ENCODE assay signal across 28 mouse cellular contexts in the genomic region with DNA sequence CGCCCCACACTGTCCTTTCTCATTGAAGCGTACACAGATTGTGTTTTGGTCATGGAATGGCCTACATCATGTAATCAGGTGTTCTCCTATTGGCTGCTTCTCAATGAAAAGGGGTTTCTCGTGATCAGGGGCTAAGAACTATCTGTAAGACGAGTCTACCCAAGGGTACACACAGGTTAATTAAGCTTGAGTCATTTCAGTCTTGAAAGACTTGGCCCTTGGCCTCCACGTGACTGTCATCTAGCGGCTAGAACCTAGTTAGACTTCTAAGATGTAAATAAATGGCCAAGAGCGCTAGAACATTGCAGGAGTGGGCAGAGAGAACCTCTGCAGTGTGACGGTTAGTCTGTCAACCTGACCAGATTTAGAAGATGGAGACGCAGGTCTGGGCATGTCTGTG. TPM values are rescaled to one million over a fixed set of nuclear protein-coding genes. Genes with fewer than 3 reads are reported as not detected.
DNase-seq lines count a peak whose midpoint lies in the region; ATAC-seq and TF ChIP-seq lines count a peak whose summit lies in the region.
"Had no signal": no experiment of that assay in that cellular context is flagged by ENCODE, and none has a peak within 500 bp of the region (broad histone marks: within the 10 kb centered on the region; RNA-seq: fewer than 3 reads in every experiment).

No protein-coding gene starts in this region.

- TF ChIP-seq RAD21 in CH12.LX (IDR thresholded peaks at IDR 0.05; ENCODE audit: low read depth, low read length): no peak

- H3K9me3 ChIP-seq in intestine, postnatal 0 days (ENCODE audit: control insufficient read depth): no peaks in the 10 kb centered on the region
- no peaks in the 10 kb centered on the region for H3K9me3 ChIP-seq in intestine, embryonic 15.5 days
- no peaks in the 10 kb centered on the region for H3K9me3 ChIP-seq in kidney, embryonic 15.5 days (replicated peaks)
- no peaks in the 10 kb centered on the region for H3K9me3 ChIP-seq in CH12.LX (replicated peaks; ENCODE audit: low read length)
- H3K9me3 ChIP-seq: forebrain, embryonic 10.5 days; heart, embryonic 10.5 days; hindbrain, embryonic 12.5 days; hindbrain, embryonic 15.5 days had no signal

- no peak overlapping the region for H3K4me2 ChIP-seq in intestine, postnatal 0 days (replicated peaks; ENCODE audit: low read depth)
- no peak overlapping the region for H3K4me2 ChIP-seq in intestine, embryonic 15.5 days (replicated peaks)
- no peak overlapping the region for H3K4me2 ChIP-seq in kidney, embryonic 15.5 days
- no peak overlapping the region for H3K4me2 ChIP-seq in CH12.LX (ENCODE audit: insufficient read depth, low read depth, poor library complexity, severe bottlenecking)
- H3K4me2 ChIP-seq: hindbrain, embryonic 12.5 days; hindbrain, embryonic 15.5 days had no signal

- no peaks in the 10 kb centered on the region for H3K36me3 ChIP-seq in intestine, postnatal 0 days (ENCODE audit: control insufficient read depth, insufficient read depth)
- no peaks in the 10 kb centered on the region for H3K36me3 ChIP-seq in intestine, embryonic 15.5 days
- no peaks in the 10 kb centered on the region for H3K36me3 ChIP-seq in kidney, adult 2 months (ENCODE audit: control insufficient read depth, insufficient read depth, low read length)
- no peaks in the 10 kb centered on the region for H3K36me3 ChIP-seq in kidney, embryonic 15.5 days
- peaks cover 0 to 17% of the 10 kb centered on the region in 2 experiments for H3K36me3 ChIP-seq in CH12.LX (replicated peaks in 1 of 2; ENCODE audit: control insufficient read depth in 1 of 2, insufficient read depth in 1 of 2, low read length in 1 of 2)
- H3K36me3 ChIP-seq: hindbrain, embryonic 12.5 days; hindbrain, embryonic 15.5 days had no signal

- DNase-seq in kidney, adult 2 months: peak; percentile 60
- no peak for DNase-seq in CH12.LX (ENCODE audit: extremely low read depth)
- DNase-seq in kidney, postnatal 25 days: peak; percentile 47 to 80
- no peak for DNase-seq in ovary, adult 18-20 months (ENCODE audit: low spot score)
- no peak for DNase-seq in cerebellum, adult 18-20 months
- DNase-seq: adrenal gland, adult 8-10 months; adrenal gland, postnatal 25 days; B cell, adult 2 months; cerebellum, adult 11-12 months; cerebellum, adult 9-10 months; cerebellum, postnatal 14 days; forebrain, postnatal 0 days; gastrocnemius, postnatal 36 days; heart, adult 2 months had no signal

- no peaks in the 10 kb centered on the region for H3K27me3 ChIP-seq in intestine, postnatal 0 days (replicated peaks; ENCODE audit: control insufficient read depth, insufficient read depth, low read length)
- no peaks in the 10 kb centered on the region for H3K27me3 ChIP-seq in intestine, embryonic 15.5 days (replicated peaks)
- no peaks in the 10 kb centered on the region for H3K27me3 ChIP-seq in kidney, adult 2 months (replicated peaks; ENCODE audit: control insufficient read depth, insufficient read depth, low read length)
- H3K27me3 ChIP-seq in kidney, embryonic 15.5 days: no peaks in the 10 kb centered on the region
- no peaks in the 10 kb centered on the region for H3K27me3 ChIP-seq in CH12.LX (replicated peaks)
- H3K27me3 ChIP-seq: hindbrain, embryonic 12.5 days; hindbrain, embryonic 15.5 days had no signal

- no peak for ATAC-seq in intestine, postnatal 0 days
- no peak for ATAC-seq in intestine, embryonic 15.5 days
- ATAC-seq in kidney, embryonic 15.5 days (replicated peaks; ENCODE audit: low FRiP score): no peak
- ATAC-seq: activated CD4-positive, CD25-positive, alpha-beta regulatory T cell, adult 4 months; forebrain, embryonic 14.5 days; forebrain, postnatal 0 days had no signal

- TF ChIP-seq EP300 in CH12.LX (IDR thresholded peaks at IDR 0.05; ENCODE audit: low read length): no peak

- 72% methylated on average over 9 of the region's 9 CpGs for WGBS in intestine, postnatal 0 days
- 83% methylated on average over 9 of the region's 9 CpGs for WGBS in intestine, embryonic 15.5 days
- 74% methylated on average over 9 of the region's 9 CpGs for WGBS in kidney, adult 2 months
- 79% methylated on average over 9 of the region's 9 CpGs for WGBS in kidney, embryonic 15.5 days

- H3K4me3 ChIP-seq in intestine, postnatal 0 days (ENCODE audit: low read depth, low read length): no peak overlapping the region
- no peak overlapping the region for H3K4me3 ChIP-seq in intestine, embryonic 15.5 days (replicated peaks)
- H3K4me3 ChIP-seq in kidney, adult 2 months (ENCODE audit: insufficient read depth, low read depth, low read length): no peak overlapping the region
- H3K4me3 ChIP-seq in kidney, embryonic 15.5 days (replicated peaks): no peak overlapping the region
- no peak overlapping the region for H3K4me3 ChIP-seq in CH12.LX (replicated peaks in 1 of 3; ENCODE audit: low read depth in 2 of 3, low read length in 2 of 3, poor library complexity in 1 of 3)
- H3K4me3 ChIP-seq: forebrain, embryonic 10.5 days; heart, adult 2 months; heart, embryonic 10.5 days; hindbrain, embryonic 12.5 days; hindbrain, embryonic 15.5 days had no signal

- dilution Hi-C loops in CH12.LX (cut with MboI; ENCODE audit: extremely low pct_ligation_motif_present, extremely low pct_unique_long_range_greater_than_20kb, low sequenced_read_pairs): no loop called here

- H3K79me2 ChIP-seq in CH12.LX (replicated peaks; ENCODE audit: control insufficient read depth, extremely low read depth, insufficient read depth, poor library complexity, severe bottlenecking): no peaks in the 10 kb centered on the region

- in situ Hi-C loops in CH12.LX (cut with MboI; ENCODE audit: low pct_ligation_motif_present, low pct_unique_long_range_greater_than_20kb, low sequenced_read_pairs): no loop called here

- H3K9ac ChIP-seq in intestine, postnatal 0 days (ENCODE audit: low read depth, low read length): no peak overlapping the region
- no peak overlapping the region for H3K9ac ChIP-seq in intestine, embryonic 15.5 days
- H3K9ac ChIP-seq in kidney, embryonic 15.5 days: no peak overlapping the region
- H3K9ac ChIP-seq in CH12.LX (ENCODE audit: insufficient read depth, low read depth): no peak overlapping the region
- H3K9ac ChIP-seq: forebrain, postnatal 0 days; hindbrain, embryonic 12.5 days; hindbrain, embryonic 15.5 days had no signal

- H3K27ac ChIP-seq in intestine, postnatal 0 days (ENCODE audit: low read depth, low read length): peak overlapping the region; percentile 58
- no peak overlapping the region for H3K27ac ChIP-seq in intestine, embryonic 15.5 days
- peak overlapping the region; percentile 28; the same call in 1 of the 2 replicates for H3K27ac ChIP-seq in kidney, adult 2 months (ENCODE audit: insufficient read depth, low read depth, low read length)
- H3K27ac ChIP-seq in kidney, embryonic 15.5 days: no peak overlapping the region
- H3K27ac ChIP-seq in CH12.LX (ENCODE audit: insufficient read depth, low read depth): no peak overlapping the region
- H3K27ac ChIP-seq: forebrain, embryonic 10.5 days; heart, adult 2 months; heart, embryonic 10.5 days; hindbrain, embryonic 12.5 days; hindbrain, embryonic 15.5 days had no signal

- TF ChIP-seq POLR2A in kidney, adult 2 months (IDR thresholded peaks at IDR 0.05; ENCODE audit: low read depth, low read length): no peak
- no peak for TF ChIP-seq POLR2A in CH12.LX (IDR thresholded peaks at IDR 0.05; ENCODE audit: low read depth, low read length)

- peak; percentile 11; the same call in 1 of the 2 replicates for TF ChIP-seq CTCF in intestine, postnatal 0 days (IDR thresholded peaks at IDR 0.05; ENCODE audit: low read depth)
- TF ChIP-seq CTCF in kidney, adult 2 months (conservative IDR thresholded peaks at IDR 0.05; ENCODE audit: insufficient read depth, insufficient read length, low read depth, low read length): no peak
- 0 out of 4 replicates have a peak, but pooled peaks of 1 of the 2 experiments have one; percentile 3 for TF ChIP-seq CTCF in CH12.LX (conservative IDR thresholded peaks at IDR 0.05 in 1 of 2, IDR thresholded peaks at IDR 0.05 in 1 of 2; ENCODE audit: low read depth in 2 of 2, low read length in 2 of 2)

- peaks cover 12% of the 10 kb centered on the region for H3K4me1 ChIP-seq in intestine, postnatal 0 days (replicated peaks; ENCODE audit: control insufficient read depth, insufficient read depth, low read length)
- H3K4me1 ChIP-seq in intestine, embryonic 15.5 days (replicated peaks): peaks cover 21% of the 10 kb centered on the region
- H3K4me1 ChIP-seq in kidney, adult 2 months (ENCODE audit: control insufficient read depth, insufficient read depth, low read length): peaks cover 13% of the 10 kb centered on the region
- peaks cover 35% of the 10 kb centered on the region for H3K4me1 ChIP-seq in kidney, embryonic 15.5 days
- H3K4me1 ChIP-seq in CH12.LX (ENCODE audit: control insufficient read depth in 1 of 2, insufficient read depth in 2 of 2): peaks cover 0 to 32% of the 10 kb centered on the region in 2 experiments; a peak in 3 of 4 replicates

RNA-seq across cellular contexts. Expression of a gene that starts 8.5 kb away (rescaled TPM):
- 2.6 TPM in 2 replicates for polyA plus RNA-seq in intestine, postnatal 0 days (2015; fragmentation: Nextera tagmentation; extraction: Ambion mirVana)
- 3.8 and 4.1 TPM in 2 replicates for polyA plus RNA-seq in intestine, embryonic 15.5 days (2015; fragmentation: Nextera tagmentation; extraction: Ambion mirVana)
- polyA plus RNA-seq in kidney, adult 2 months (2012; rRNA removed): 2.0 and 6.0 TPM in 2 replicates
- 4.2 and 6.9 TPM in 2 replicates for polyA plus RNA-seq in kidney, embryonic 15.5 days (2015; fragmentation: Nextera tagmentation; extraction: Ambion mirVana)
- total RNA-seq in CH12.LX (2012; rRNA removed) (0.13 TPM in 1 of 2 replicates, not detected in the other), CH12.LX (2014; rRNA removed) (0.21 TPM in 1 of 2 replicates, not detected in the other)
- polyA plus RNA-seq in CH12.LX (2012; ENCODE audit: insufficient read length, low read depth): 0.23 and 0.70 TPM in 2 replicates
- total RNA-seq: granulocyte monocyte progenitor cell, adult 5-6 weeks; hematopoietic stem cell, adult 5-6 weeks had no signal

RNA-seq across cellular contexts. Expression of a gene that starts 14.4 kb away (rescaled TPM):
- polyA plus RNA-seq in intestine, postnatal 0 days (2015; fragmentation: Nextera tagmentation; extraction: Ambion mirVana): 52.1 and 53.9 TPM in 2 replicates
- polyA plus RNA-seq in intestine, embryonic 15.5 days (2015; fragmentation: Nextera tagmentation; extraction: Ambion mirVana): 72.8 and 73.2 TPM in 2 replicates
- 18.2 and 25.8 TPM in 2 replicates for polyA plus RNA-seq in kidney, adult 2 months (2012; rRNA removed)
- polyA plus RNA-seq in kidney, embryonic 15.5 days (2015; fragmentation: Nextera tagmentation; extraction: Ambion mirVana): 72.4 and 74.9 TPM in 2 replicates
- 30.0 and 30.6 TPM in 2 replicates for total RNA-seq in CH12.LX (2012; rRNA removed)
- 59.4 and 61.6 TPM in 2 replicates for total RNA-seq in CH12.LX (2014; rRNA removed)
- 32.6 TPM in 2 replicates for polyA plus RNA-seq in CH12.LX (2012; ENCODE audit: insufficient read length, low read depth)

RNA-seq across cellular contexts. Expression of a gene that starts 14.5 kb away (rescaled TPM):
- 3.8 and 4.2 TPM in 2 replicates for polyA plus RNA-seq in intestine, postnatal 0 days (2015; fragmentation: Nextera tagmentation; extraction: Ambion mirVana)
- polyA plus RNA-seq in intestine, embryonic 15.5 days (2015; fragmentation: Nextera tagmentation; extraction: Ambion mirVana): 11.2 and 12.5 TPM in 2 replicates
- 45.8 and 46.2 TPM in 2 replicates for polyA plus RNA-seq in kidney, adult 2 months (2012; rRNA removed)
- 15.8 and 17.8 TPM in 2 replicates for polyA plus RNA-seq in kidney, embryonic 15.5 days (2015; fragmentation: Nextera tagmentation; extraction: Ambion mirVana)
- total RNA-seq in CH12.LX (2012; rRNA removed) (25.2 and 29.3 TPM in 2 replicates), CH12.LX (2014; rRNA removed) (18.6 and 26.9 TPM in 2 replicates)
- 44.2 and 50.4 TPM in 2 replicates for polyA plus RNA-seq in CH12.LX (2012; ENCODE audit: insufficient read length, low read depth)

RNA-seq across cellular contexts. Expression of a gene that starts 27.1 kb away (rescaled TPM):
- 0.48 and 1.3 TPM in 2 replicates for polyA plus RNA-seq in intestine, postnatal 0 days (2015; fragmentation: Nextera tagmentation; extraction: Ambion mirVana)
- polyA plus RNA-seq in intestine, embryonic 15.5 days (2015; fragmentation: Nextera tagmentation; extraction: Ambion mirVana): 3.5 and 4.4 TPM in 2 replicates
- 0.41 and 0.53 TPM in 2 replicates for polyA plus RNA-seq in kidney, adult 2 months (2012; rRNA removed)
- polyA plus RNA-seq in kidney, embryonic 15.5 days (2015; fragmentation: Nextera tagmentation; extraction: Ambion mirVana): 2.4 and 4.1 TPM in 2 replicates
- total RNA-seq in CH12.LX (2012; rRNA removed): not detected in 2 replicates
- not detected in 2 replicates for total RNA-seq in CH12.LX (2014; rRNA removed)
- not detected in 2 replicates for polyA plus RNA-seq in CH12.LX (2012; ENCODE audit: insufficient read length, low read depth)
- total RNA-seq: adrenal gland, postnatal 25 days; forebrain, postnatal 0 days; gastrocnemius, adult 8-10 months; gastrocnemius, postnatal 36 days had no signal
- polyA plus RNA-seq: forebrain, embryonic 10.5 days; frontal cortex, adult 2 months had no signal

RNA-seq across cellular contexts. Expression of a gene that starts 30.5 kb away (rescaled TPM):
- 26.7 and 28.4 TPM in 2 replicates for polyA plus RNA-seq in intestine, postnatal 0 days (2015; fragmentation: Nextera tagmentation; extraction: Ambion mirVana)
- polyA plus RNA-seq in intestine, embryonic 15.5 days (2015; fragmentation: Nextera tagmentation; extraction: Ambion mirVana): 36.3 and 38.9 TPM in 2 replicates
- polyA plus RNA-seq in kidney, adult 2 months (2012; rRNA removed): 0.26 and 0.58 TPM in 2 replicates
- 5.6 and 5.7 TPM in 2 replicates for polyA plus RNA-seq in kidney, embryonic 15.5 days (2015; fragmentation: Nextera tagmentation; extraction: Ambion mirVana)
- total RNA-seq in CH12.LX (2012; rRNA removed) (0.21 and 0.34 TPM in 2 replicates), CH12.LX (2014; rRNA removed) (not detected in 2 replicates)
- polyA plus RNA-seq in CH12.LX (2012; ENCODE audit: insufficient read length, low read depth): 0.09 TPM in 1 of 2 replicates, not detected in the other
- total RNA-seq: adrenal gland, adult 8-10 months; adrenal gland, postnatal 25 days; forebrain, postnatal 0 days; gastrocnemius, adult 8-10 months; gastrocnemius, postnatal 36 days had no signal
- polyA plus RNA-seq: heart, postnatal 0 days; hindbrain, embryonic 15.5 days had no signal

Comparison
In these comparisons a context has a peak if more than half of its experiments do, and no peak if none do; other contexts are left out.
1. H3K27ac ChIP-seq: peak in intestine, postnatal 0 days (single experiment) and kidney, adult 2 months (single experiment); none in intestine, embryonic 15.5 days (single experiment), kidney, embryonic 15.5 days (single experiment) and CH12.LX (single experiment).
2. DNase-seq: peak in kidney, adult 2 months (single experiment) and kidney, postnatal 25 days (2 of 2); none in CH12.LX (single experiment), ovary, adult 18-20 months (single experiment) and cerebellum, adult 18-20 months (0 of 2).